Mouse (Mus musculus): ENCODE results near the gene Ctse.

Ctse gene

GRCm38 (mm10) chr1:131652670-131653443, 14.8 kb downstream of the Ctse start:
- peak; percentile 49 for DNase-seq (ENCODE audit: low read depth)

- DNase-seq (ENCODE audit: low read depth) = no peak
These were observed 17.5 kb downstream of the Ctse start for GRCm38 (mm10) chr1:131655601-131656000.

DNA sequence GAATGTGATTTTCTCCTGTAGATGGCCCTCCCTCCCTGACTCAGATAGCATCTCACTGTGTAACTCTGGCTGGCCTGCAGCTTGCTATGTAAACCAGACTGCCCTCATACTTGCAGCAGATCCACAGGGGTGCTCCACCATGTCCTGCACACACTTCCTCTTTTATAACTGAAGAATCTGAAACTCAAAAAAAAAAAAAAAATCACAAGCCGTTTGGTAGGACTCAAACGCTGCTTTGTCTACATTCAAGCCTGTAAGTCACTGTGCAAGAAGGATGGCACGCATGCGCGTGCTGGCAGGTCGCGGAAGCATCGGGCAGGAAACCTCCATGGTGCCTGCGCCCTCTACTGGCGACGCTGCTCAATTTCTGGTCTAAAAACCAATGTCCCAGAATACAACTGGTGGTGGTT, 19.8 kb downstream of the Ctse start:
- peak; percentile 96 for DNase-seq (ENCODE audit: low read depth)

DNA sequence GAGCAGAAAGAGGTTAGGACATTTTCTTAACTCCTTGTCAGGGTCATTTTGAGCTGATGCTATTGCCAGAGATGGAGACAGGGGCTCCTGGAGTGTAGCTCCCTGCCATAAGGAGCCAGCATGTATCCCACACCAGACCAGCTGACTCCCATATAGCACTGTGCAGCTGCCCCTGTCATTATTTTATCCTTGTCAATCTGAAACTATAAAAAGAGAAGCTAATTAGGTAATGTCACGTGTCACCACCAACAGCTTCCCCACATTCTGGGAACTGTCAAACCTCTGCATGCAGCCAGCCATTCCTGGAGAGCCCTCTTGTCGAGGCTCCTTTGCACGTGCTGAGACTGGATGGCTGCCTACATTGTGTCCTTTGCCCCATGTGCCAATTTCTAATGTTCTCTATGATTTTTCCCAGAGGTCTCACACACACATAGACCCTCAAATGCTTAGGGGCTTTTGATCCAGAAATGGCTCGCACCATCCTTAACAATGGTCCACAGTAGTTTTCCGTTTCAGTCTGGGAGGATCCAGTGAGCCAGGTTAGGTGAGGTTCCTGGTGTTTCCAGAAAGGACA, 21.5 kb downstream of the Ctse start:
- DNase-seq (ENCODE audit: low read depth) = no peak

- DNase-seq (ENCODE audit: low read depth) = no peak
These were observed 22.2 kb downstream of the Ctse start for GRCm38 (mm10) chr1:131660266-131660665.

DNA sequence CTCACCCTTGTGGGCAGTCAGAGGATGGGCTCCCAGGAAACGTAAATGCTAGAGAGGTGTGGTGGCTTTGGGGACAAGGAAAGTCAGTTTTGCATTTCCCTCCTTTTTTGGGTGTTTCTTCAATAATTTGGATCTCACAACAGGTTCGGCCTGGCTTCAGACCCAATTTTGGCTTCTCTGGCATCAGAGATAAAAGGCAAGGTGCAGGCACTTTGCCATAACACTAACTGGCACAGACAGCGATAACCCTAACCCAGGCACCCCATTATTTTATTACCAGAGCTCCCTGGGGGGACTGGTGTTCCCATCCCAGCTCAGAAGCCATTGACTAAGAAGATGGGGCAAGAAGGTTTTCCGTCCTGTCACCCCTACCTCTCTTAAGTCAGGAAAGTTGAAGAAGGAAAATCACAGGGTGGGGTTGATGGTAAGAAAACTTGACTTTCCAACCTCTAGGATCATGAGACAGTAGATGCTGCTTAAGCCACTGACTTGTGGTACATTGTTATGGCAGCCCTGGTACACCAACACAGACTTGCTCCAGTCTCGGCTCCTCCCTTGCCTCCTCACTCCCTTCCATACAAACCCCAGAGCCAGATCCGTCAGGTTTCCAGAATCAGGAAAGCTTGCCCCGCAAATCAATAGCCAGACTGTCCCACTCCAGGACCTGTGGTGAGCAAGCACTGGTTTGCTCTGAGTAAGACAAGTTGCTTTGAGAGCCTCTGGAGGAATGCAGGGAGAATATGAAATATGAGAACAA, 22.8 kb downstream of the Ctse start:
- no peak for DNase-seq (ENCODE audit: low read depth)

- no peak for DNase-seq (ENCODE audit: low read depth)
These were observed 23.6 kb downstream of the Ctse start for GRCm38 (mm10) chr1:131661749-131662148.

GRCm38 (mm10) chr1:131663286-131663995, 25.3 kb downstream of the Ctse start:
- DNase-seq (ENCODE audit: low read depth) = peak; percentile 42

- no peak for DNase-seq (ENCODE audit: low read depth)
These were observed 26.0 kb downstream of the Ctse start for GRCm38 (mm10) chr1:131664136-131664535.

DNA sequence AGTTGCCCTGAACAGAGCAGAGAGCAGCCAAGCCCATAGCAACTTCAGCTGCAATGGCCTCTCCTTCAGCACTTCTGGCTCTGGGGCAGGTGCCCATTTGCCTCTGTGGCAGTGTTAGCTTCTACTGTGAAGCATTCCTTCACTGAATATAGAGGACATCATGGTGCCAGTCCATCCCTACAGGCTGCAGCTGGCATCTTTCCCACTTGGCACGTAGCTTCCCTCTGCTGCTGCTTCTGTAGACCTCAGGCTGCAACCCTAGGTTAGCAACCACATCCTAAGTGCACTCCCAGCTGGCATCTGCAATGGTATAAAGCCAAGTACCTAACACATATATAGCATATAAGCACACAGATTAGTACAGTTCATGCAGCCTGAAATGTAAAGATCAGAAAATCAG, 27.8 kb downstream of the Ctse start:
- DNase-seq (ENCODE audit: low read depth) = no peak

GRCm38 (mm10) chr1:131671113-131671512, 33.0 kb downstream of the Ctse start:
- DNase-seq (ENCODE audit: low read depth) = no peak

GRCm38 (mm10) chr1:131672361-131672760, 34.3 kb downstream of the Ctse start:
- DNase-seq (ENCODE audit: low read depth) = peak; percentile 86

DNA sequence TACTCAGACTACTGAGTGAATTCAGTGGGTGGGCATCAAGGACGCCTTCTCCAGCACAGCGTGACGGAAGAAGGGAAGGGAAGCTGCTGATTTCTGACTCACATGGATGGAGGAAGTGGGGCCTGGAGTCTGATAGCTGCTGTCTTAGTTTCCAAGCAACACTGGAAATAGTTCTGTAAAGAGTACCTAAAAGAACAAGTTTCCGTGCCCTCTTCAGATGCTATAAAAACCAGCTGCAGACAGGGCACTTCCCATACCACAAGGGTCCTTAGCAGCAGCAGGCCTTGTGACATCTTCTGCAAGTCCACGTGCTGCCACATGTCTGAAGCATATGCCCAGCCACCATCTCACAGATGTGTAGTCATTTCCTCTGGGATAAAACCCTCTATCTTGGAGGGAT, 41.5 kb downstream of the Ctse start:
- DNase-seq (ENCODE audit: low read depth) = no peak

DNA sequence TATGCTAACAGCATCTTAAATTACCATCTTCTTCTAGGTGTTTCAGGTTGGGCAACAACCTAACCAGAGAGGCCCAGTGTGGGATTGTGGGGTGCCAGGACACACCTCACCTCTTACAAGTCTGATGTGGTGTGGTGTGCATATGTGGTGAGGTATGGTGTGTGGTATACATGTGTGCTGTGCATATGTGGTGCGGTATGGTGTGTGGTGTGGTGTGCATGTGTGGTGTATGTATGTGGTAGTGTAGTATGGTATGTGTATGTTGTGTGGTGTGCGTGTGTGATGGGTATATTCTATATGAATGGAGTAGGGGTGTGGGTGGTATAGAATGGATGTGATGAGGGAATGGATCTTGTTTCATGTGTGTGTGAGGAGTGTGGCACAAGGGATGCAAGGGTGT, 49.6 kb downstream of the Ctse start:
- DNase-seq (ENCODE audit: low read depth) = no peak

DNA sequence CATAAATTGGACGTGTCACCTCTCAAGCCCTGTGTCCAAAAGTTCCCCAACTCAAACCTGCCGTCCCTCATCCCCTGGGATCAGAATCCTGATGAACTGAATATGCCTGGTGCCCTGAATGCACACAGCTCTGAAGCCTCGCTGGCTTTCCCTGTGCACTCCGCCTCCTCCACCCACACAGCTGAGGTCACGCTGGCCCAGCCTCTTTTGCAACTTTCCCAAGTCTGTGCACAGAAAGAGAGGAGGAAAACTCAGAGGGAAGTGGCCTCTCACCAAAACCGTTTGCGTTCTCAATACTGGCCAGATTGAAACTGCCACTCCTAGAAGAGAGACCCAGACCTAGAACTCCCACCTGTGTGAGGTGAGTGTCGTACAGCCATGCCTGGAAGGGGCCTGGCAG, 50.4 kb downstream of the Ctse start, which contains the start of gene Rab7b:
Gene Rab7b, plus strand, starts transcription at position 221 of the 400 bp plus-strand sequence.
- DNase-seq (ENCODE audit: low read depth) = peak; percentile 39

- DNase-seq (ENCODE audit: low read depth) = no peak
These were observed 50.9 kb downstream of the Ctse start for GRCm38 (mm10) chr1:131689016-131689415.

- no peak for DNase-seq (ENCODE audit: low read depth)
These were observed 51.8 kb downstream of the Ctse start for GRCm38 (mm10) chr1:131689899-131690298.

GRCm38 (mm10) chr1:131690435-131690834, 52.3 kb downstream of the Ctse start:
- DNase-seq (ENCODE audit: low read depth) = peak; percentile 41

DNA sequence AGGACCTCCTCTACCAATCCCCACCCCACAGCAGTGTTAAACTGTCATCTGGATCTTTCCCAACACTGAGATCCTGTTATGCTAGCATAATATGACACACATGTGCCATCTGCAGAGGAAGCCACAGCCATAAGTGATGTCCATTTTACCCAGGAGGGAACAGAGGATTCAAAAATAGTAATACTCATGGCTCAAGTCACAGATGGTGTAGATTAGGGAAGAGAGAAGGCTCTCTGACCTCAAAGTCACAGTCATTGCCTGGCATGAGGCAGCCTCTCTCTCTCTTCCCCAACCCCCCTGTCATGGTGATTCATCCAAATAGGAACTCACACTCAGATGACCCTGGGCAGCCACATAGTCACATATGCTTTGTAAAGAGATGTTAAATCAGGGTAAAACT, 53.2 kb downstream of the Ctse start:
- peak; percentile 93 for DNase-seq (ENCODE audit: low read depth)

GRCm38 (mm10) chr1:131695308-131695707, 57.2 kb downstream of the Ctse start:
- no peak for DNase-seq (ENCODE audit: low read depth)

- DNase-seq (ENCODE audit: low read depth) = no peak
These were observed 58.2 kb downstream of the Ctse start for GRCm38 (mm10) chr1:131696325-131696724.

GRCm38 (mm10) chr1:131698770-131699169, 60.7 kb downstream of the Ctse start:
- DNase-seq (ENCODE audit: low read depth) = no peak
